Mouse (Mus musculus): ENCODE measurements at regions not wholly inside any gene's neighbourhood (a gene's known extent, or its start where the extent isn't known, plus 50 kb on each side); places are given as distances from the start of the nearest gene placed in this dataset.

DNA sequence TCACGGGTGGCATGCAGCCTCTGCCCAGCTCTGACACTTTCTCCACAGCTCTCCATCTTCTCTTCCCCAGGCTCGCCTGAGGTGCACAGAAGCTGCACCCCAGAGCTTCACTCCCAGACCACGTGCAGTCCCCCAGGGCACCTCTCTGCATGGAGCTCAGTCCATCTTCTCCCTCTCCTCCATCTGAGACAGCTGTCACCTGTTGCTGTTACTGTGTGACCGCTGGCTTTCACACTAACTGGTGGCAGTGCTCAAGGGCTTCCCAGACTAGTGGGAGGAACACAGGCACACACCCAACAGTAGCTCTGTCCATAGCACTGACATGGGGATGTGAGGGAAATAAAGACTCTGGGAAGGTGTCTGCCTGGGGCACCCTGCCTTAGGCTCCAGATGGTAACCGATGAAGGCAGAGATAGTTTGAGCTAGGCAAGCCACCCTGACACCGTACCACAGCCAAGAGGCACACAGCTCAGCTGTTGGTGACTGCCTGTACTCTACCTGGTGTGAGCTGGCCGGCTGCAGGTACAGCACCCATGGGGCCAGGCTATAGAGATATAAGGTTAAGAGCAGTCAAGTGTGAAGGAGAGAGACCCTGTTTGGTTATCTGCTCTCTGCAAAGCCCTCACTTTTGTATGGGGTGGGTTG, 94.9 kb downstream of the 1810010D01Rik start:
- POLR2A ChIA-PET: interaction anchor here (2.4 kb wide), 1 partner anchor 174 kb away, joined by 21 read pairs; the partner anchor contains the start of gene Ccnd1
- no peak for TF ChIP-seq CTCF (IDR thresholded peaks at IDR 0.05)
- no peaks in the 10 kb centered on the region for H3K27me3 ChIP-seq
- in situ Hi-C loops (cut with MboI; ENCODE audit: low pct_unique_long_range_greater_than_20kb): loop anchor here (5.0 kb wide), 1 partner anchor 129 kb away; no protein-coding TSS in a partner anchor
- CTCF ChIA-PET: interaction anchor here (0.7 to 1.8 kb wide), 6 partner anchors 103 to 182 kb away, joined by 3 to 4 read pairs (median 3); no protein-coding TSS in a partner anchor
- ATAC-seq (no peak), DNase-seq (ENCODE audit: low read depth, low spot score) (no peak)

DNA sequence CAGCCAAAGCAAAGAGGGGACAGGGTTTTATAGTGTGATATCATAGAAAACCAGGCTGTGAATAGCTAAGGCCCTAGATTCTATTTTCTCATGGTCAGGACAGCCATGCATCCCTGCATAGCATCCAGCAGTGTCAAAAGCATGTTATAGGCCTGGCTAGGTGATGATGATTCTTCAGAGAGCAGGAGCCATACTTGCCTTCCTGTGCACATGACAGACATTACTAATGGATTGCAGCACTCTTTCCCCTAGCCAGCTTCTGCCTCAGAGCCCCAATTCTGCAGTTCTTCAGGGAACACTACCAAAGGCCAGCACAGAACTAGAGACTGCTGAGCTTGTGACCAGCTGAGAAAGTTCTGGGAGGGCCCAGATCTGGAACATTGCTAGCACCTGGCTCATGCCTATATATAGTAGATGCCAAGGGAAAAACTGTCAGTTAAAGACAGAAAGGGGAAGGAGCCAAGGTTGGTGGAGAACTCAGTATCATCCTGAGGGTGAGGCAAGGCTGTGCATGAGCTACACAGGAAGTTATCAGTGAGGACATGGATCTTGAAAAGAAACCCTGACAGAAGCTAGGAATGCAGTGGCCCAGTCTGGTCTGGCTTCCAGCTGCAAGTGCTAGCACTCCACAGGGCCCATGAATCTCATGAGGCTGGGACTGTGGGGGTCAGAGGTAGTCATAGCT, 95.6 kb downstream of the 1810010D01Rik start:
- DNase-seq (ENCODE audit: low read depth, low spot score) (no peak), ATAC-seq (no peak)
- ChIA-PET POLR2A (interaction anchor here (2.4 kb wide), 1 partner anchor 173 kb away, joined by 21 read pairs; the partner anchor contains the start of gene Ccnd1), CTCF (interaction anchor here (0.7 to 1.7 kb wide), 7 partner anchors 8 to 175 kb away, joined by 3 to 8 read pairs (median 3); no protein-coding TSS in a partner anchor)
- no peaks in the 10 kb centered on the region for H3K27me3 ChIP-seq
- TF ChIP-seq CTCF (IDR thresholded peaks at IDR 0.05): no peak
- in situ Hi-C loops (cut with MboI; ENCODE audit: low pct_unique_long_range_greater_than_20kb): loop anchor here (5.0 kb wide), 1 partner anchor 130 kb away; no protein-coding TSS in a partner anchor

DNA sequence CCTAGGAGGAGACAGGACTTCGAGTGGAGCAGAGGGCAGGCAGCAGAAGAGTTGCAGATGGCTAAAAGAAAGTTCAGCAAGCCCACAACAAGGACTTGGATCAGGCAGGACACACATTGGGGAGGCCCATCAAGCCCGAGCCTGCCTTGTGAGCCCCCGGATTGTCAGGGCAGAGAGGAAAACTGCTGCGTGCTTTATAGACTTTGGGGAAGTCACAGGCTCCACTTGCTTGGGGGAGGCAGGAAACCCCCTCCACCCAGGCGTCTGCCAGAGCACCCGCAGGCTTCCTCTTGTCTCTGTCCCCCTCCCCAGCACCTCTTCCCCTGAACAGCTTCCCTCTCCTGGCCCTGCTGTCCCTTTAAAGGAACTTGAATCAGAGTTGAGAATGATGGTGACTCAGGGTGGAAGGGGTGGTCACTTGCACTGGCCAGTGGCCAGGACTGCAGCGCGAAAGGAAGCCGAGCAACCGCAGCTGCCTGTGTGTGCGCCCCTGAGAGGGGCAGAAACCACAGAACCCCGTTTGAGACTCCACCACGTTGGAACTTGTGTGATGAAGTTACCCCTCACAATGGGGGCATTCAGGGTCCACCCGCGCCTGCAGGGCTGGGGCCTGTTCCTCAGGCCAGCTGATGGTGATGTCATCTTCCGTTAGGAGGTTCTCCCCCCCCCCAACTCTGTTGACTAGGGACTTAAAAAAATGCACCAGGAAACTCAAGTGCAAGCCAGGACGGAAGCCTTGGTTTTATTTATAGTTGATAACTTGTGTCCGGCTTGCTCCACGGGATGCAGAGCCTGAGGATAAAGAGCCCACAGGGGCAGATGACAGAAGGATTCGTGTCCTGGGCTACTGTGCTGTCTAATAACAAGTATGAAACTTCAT, 96.4 kb downstream of the 1810010D01Rik start:
- CTCF ChIA-PET: interaction anchor here (0.9 to 1.7 kb wide), 4 partner anchors 8 to 174 kb away, joined by 3 to 8 read pairs (median 4); no protein-coding TSS in a partner anchor
- DNase-seq (ENCODE audit: low read depth, low spot score) (peak; percentile 65), ATAC-seq (peak; percentile 49)
- no peak for TF ChIP-seq CTCF (IDR thresholded peaks at IDR 0.05)
- no peaks in the 10 kb centered on the region for H3K27me3 ChIP-seq
- POLR2A ChIA-PET: interaction anchor here (0.7 to 2.4 kb wide), 4 partner anchors 37 to 172 kb away, joined by 3 to 21 read pairs (median 4); partner anchors contain the start of gene Ccnd1
- in situ Hi-C loops (cut with MboI; ENCODE audit: low pct_unique_long_range_greater_than_20kb): loop anchor here (5.0 kb wide), 1 partner anchor 131 kb away; no protein-coding TSS in a partner anchor

DNA sequence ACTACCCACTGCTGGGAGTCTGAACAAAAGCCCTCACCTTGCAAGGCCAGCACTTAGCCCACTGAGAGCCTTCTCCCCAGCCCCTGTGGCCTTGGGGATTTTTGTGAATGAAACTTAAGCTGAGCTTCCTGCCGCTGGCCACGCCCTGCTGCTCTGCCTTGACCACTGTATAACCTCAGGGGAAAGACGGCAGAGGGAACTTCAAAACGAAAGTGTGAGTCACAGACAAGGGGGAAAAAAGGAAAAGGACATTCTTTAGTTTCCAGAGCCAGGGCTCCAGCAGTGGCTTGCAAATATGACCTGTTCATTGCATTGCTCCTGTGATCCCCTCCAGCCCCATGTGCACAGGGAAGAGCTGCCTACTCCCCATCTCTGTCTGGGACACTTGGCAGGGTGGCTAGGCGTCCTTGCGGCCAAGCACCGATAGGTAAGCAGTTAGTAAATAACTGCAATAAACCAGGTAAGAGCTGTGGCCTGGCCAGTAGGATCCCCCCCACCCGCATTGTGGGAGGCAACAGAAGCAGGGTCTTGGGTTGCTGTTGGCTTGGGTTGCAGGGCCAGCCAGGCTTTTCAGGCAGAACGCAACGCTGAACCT, 97.2 kb downstream of the 1810010D01Rik start:
- no peak for ATAC-seq
- no peak for TF ChIP-seq CTCF (IDR thresholded peaks at IDR 0.05)

DNA sequence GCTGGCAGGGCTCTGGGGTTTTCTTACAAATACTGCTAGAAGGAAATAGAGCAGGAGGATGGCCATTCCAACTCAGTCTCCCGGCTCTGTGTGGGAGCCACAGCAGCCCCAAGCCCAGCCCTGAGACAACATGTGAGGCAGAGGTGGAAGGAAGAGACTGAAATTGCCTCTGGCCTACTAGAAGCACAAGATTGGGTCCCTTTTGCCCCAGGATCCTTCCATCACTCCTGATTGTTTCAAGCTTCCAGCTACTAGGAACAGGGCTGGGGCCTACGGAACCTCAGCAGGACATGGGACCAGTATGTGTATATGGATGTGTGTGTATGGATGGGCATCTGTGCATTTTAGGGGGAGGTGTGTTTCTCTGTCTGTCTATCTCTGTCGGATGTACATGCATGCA, 97.9 kb downstream of the 1810010D01Rik start:
- POLR2A ChIA-PET: no interaction called here
- CTCF ChIA-PET: no interaction called here
- H3K27me3 ChIP-seq: no peaks in the 10 kb centered on the region
- in situ Hi-C loops (cut with MboI; ENCODE audit: low pct_unique_long_range_greater_than_20kb): loop anchor here (5.0 kb wide), 1 partner anchor 132 kb away; no protein-coding TSS in a partner anchor
- DNase-seq (ENCODE audit: low read depth, low spot score): no peak
- TF ChIP-seq CTCF (IDR thresholded peaks at IDR 0.05): no peak
- no peak for ATAC-seq

More for the DNA sequence above, 97.2 kb downstream of the 1810010D01Rik start:
- ChIA-PET CTCF (interaction anchor here (1.4 kb wide), 2 partner anchors 9 to 173 kb away, joined by 4 to 8 read pairs; no protein-coding TSS in a partner anchor), POLR2A (interaction anchor here (0.8 to 2.4 kb wide), 3 partner anchors 38 to 171 kb away, joined by 3 to 21 read pairs (median 5); partner anchors contain the start of gene Ccnd1)
- no peaks in the 10 kb centered on the region for H3K27me3 ChIP-seq
- in situ Hi-C loops (cut with MboI; ENCODE audit: low pct_unique_long_range_greater_than_20kb): loop anchor here (5.0 kb wide), 1 partner anchor 132 kb away; no protein-coding TSS in a partner anchor
- DNase-seq (ENCODE audit: low read depth, low spot score): peak; percentile 66

DNA sequence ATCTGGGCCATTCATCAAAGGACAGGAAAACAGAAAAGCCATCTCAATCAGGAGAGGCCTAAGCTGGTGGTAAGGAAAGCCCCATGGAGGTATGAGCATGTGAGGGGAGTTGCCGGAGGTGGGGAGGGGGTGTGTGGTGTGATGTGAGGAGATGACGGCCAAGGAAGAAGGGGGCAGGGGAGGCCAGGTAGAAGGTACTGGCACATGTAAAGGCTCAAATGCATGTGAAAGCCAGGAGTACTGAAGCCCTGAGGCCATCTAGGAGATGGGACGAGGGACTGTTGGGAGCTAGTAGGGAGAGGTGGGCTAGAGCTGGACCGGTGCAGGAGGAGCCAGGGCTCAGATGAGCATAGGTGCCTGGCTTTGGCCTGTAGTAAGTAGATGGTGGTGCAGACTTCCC, 98.4 kb downstream of the 1810010D01Rik start:
- no peak for DNase-seq (ENCODE audit: low read depth, low spot score)
- POLR2A ChIA-PET: no interaction called here

DNA sequence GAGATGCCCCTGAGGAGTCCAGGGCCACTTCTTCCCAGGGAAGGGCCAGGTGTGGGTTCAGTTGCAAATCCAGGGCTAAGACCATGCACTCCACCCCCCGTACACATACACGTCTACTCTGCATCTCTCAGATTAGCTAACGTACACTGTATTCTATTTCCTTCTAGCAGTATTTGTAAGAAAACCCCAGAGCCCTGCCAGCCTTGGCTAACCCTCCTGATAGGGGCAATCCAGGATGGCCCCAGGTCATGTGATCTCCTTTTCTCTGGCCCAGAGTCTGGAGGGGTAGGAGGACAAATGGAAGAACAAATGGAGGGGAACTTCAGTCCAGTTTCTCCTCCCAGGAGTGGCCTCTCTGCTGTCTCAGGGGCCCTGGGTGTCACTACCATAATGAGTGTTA, 98.9 kb downstream of the 1810010D01Rik start:
- CTCF ChIA-PET: no interaction called here
- DNase-seq (ENCODE audit: low read depth, low spot score) (no peak), ATAC-seq (no peak)
- POLR2A ChIA-PET: no interaction called here
- in situ Hi-C loops (cut with MboI; ENCODE audit: low pct_unique_long_range_greater_than_20kb): loop anchor here (5.0 kb wide), 1 partner anchor 172 kb away; the partner anchor contains the start of gene Ccnd1
- H3K27me3 ChIP-seq: no peaks in the 10 kb centered on the region
- no peak for TF ChIP-seq CTCF (IDR thresholded peaks at IDR 0.05)

More for the DNA sequence above, 98.4 kb downstream of the 1810010D01Rik start:
- TF ChIP-seq CTCF (IDR thresholded peaks at IDR 0.05): no peak
- CTCF ChIA-PET: no interaction called here
- H3K27me3 ChIP-seq: no peaks in the 10 kb centered on the region
- ATAC-seq: no peak
- in situ Hi-C loops (cut with MboI; ENCODE audit: low pct_unique_long_range_greater_than_20kb): loop anchor here (5.0 kb wide), 1 partner anchor 172 kb away; the partner anchor contains the start of gene Ccnd1

DNA sequence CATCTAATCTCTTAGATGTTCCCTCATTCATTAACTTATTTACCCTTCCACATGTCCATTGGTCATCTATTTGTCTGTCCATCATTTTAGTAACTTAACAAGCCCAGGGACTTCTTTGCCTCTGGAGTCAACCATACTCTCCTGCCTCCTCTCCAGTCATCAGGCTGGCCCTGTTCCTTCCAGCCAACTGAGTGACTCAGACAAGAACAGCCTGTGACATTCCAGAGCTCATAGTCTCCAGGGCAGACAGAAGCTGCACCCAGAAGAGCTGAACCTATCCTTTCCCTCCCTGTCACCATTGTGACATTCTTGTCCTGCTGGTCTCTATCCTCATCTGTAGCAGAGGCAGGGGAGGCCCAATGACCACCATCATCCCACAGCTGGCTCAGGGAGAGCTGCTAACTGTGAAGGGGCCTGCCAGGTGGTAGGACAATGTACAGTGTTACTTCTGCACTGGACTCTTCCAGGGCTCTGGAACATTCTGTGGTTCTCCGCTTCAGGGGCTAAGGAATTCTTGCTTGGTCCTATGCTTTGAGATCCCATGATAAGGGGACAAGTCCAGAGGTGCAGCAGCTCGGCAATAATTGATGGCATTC, 100.2 kb downstream of the 1810010D01Rik start:
- no peak for TF ChIP-seq CTCF (IDR thresholded peaks at IDR 0.05)
- H3K27me3 ChIP-seq: no peaks in the 10 kb centered on the region
- CTCF ChIA-PET: no interaction called here
- POLR2A ChIA-PET: interaction anchor here (0.7 to 1.0 kb wide), 2 partner anchors 13 to 169 kb away, joined by 3 read pairs; no protein-coding TSS in a partner anchor
- in situ Hi-C loops (cut with MboI; ENCODE audit: low pct_unique_long_range_greater_than_20kb): loop anchor here (5.0 kb wide), 1 partner anchor 170 kb away; the partner anchor contains the start of gene Ccnd1
- no peak for ATAC-seq
- no peak for DNase-seq (ENCODE audit: low read depth, low spot score)

DNA sequence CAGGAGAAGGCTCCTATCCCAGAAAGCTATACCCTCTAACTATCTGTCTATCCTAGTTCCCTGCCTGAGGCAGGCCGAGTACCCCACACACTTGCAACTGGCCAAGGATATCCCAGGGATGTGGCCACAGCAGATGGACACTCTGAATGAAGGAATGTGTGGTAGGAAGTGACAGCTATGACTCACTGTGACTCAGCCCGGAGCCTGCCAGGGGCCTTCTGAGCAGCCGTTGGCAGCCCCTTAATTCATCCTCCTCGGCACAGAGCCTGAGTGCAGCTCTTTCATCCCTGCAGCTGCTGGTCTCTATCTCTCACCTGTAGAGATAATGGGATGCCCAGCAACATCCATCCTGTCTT, 101.4 kb downstream of the 1810010D01Rik start:
- DNase-seq (ENCODE audit: low read depth, low spot score) (peak; percentile 85), ATAC-seq (peak; percentile 78)
- in situ Hi-C loops (cut with MboI; ENCODE audit: low pct_unique_long_range_greater_than_20kb): loop anchor here (5.0 kb wide), 1 partner anchor 169 kb away; the partner anchor contains the start of gene Ccnd1
- CTCF ChIA-PET: interaction anchor here (0.7 kb wide), 1 partner anchor 26 kb away, joined by 3 read pairs; no protein-coding TSS in a partner anchor
- no peak for TF ChIP-seq CTCF (IDR thresholded peaks at IDR 0.05)
- H3K27me3 ChIP-seq: no peaks in the 10 kb centered on the region
- POLR2A ChIA-PET: interaction anchor here (1.1 kb wide), 1 partner anchor 112 kb away, joined by 5 read pairs; no protein-coding TSS in a partner anchor

Measured in Patski (cell line).